Mouse (Mus musculus) C2C12 (cell line): Measurements from ENCODE around the gene Ncoa1.

Source experiments
- CTCF ChIP-seq: IDR thresholded peaks from one replicate; pipeline ENCODE4 v1.5.1; 2011; ENCODE audit not compliant: control insufficient read depth, insufficient read depth, insufficient read length
- MAX ChIP-seq: IDR thresholded peaks from one replicate; pipeline ENCODE4 v1.6.1; 2011; ENCODE audit warnings: mild to moderate bottlenecking, control low read depth

GRCm38 (mm10) chr12:4386077-4386719 lies 90.8 kb downstream of the Ncoa1 start:
- TF ChIP-seq MAX (no peak), CTCF (no peak)
